Mouse (Mus musculus) forebrain, embryonic 13.5 days (tissue): Measurements from ENCODE around the gene Scamp1. TPM values are rescaled to one million over a fixed set of nuclear protein-coding genes. Genes with fewer than 3 reads are reported as not detected.

Experiments used
- ATAC-seq: fragments of 200-750 bp; cut with Nextera tagmentation; 2 replicates; pipeline ENCODE4 v1.8.0; 2017
- H3K27ac ChIP-seq: fragments of 300-500 bp; sonication (generic); 2 replicates; pipeline ENCODE4 v1.5.1; 2015; ENCODE audit warnings: inconsistent platforms, mild to moderate bottlenecking, moderate library complexity
- H3K27me3 ChIP-seq: fragments of 300-500 bp; sonication (generic); 2 replicates; pipeline ENCODE4 v1.6.1; 2015; ENCODE audit warnings: mild to moderate bottlenecking, inconsistent platforms
- H3K36me3 ChIP-seq: fragments of 300-500 bp; sonication (generic); 2 replicates; pipeline ENCODE4 v1.6.1; 2015; ENCODE audit warnings: mild to moderate bottlenecking, inconsistent platforms; ENCODE audit not compliant: poor library complexity, severe bottlenecking
- H3K4me1 ChIP-seq: fragments of 300-500 bp; sonication (generic); 2 replicates; pipeline ENCODE4 v1.6.1; 2015; ENCODE audit warnings: inconsistent platforms
- H3K4me2 ChIP-seq: fragments of 300-500 bp; sonication (generic); 2 replicates; pipeline ENCODE4 v1.6.1; 2015; ENCODE audit warnings: inconsistent platforms, mild to moderate bottlenecking, moderate library complexity
- H3K4me3 ChIP-seq: fragments of 300-500 bp; sonication (generic); 2 replicates; pipeline ENCODE4 v1.5.1; 2015; ENCODE audit warnings: mild to moderate bottlenecking, inconsistent platforms
- H3K9ac ChIP-seq: fragments of 300-500 bp; sonication (generic); 2 replicates; pipeline ENCODE4 v1.6.1; 2015; ENCODE audit warnings: mild to moderate bottlenecking, inconsistent platforms
- H3K9me3 ChIP-seq: fragments of 300-500 bp; sonication (generic); replicated peaks from 2 replicates; pipeline ENCODE4 v1.6.1; 2016; ENCODE audit warnings: inconsistent platforms
- WGBS: fragments of 180-500 bp; shearing (Covaris S2); methylation state at CpG from one replicate; pipeline ENCODE4 v1.1.7; 2015; 5-methylcytosine and 5-hydroxymethylcytosine counted together
- polyA plus RNA-seq: library from polyadenylated mRNA; unstranded; fragments of >200 nt; fragmentation: Nextera tagmentation; extraction: Ambion mirVana; gene quantifications from 2 replicates; pipeline ENCODE4 v1.2.1, GENCODE M21; 2015

The Scamp1 gene
- polyA plus RNA-seq, 1 experiment from 2014 or later, result 65.2 TPM

GRCm38 (mm10) chr13:94306277-94306967 lies 20.8 kb upstream of the Scamp1 start:
- no peaks in the 10 kb centered on the region; the same call in 1 of the 2 replicates for H3K27me3 ChIP-seq
- no peaks in the 10 kb centered on the region for H3K36me3 ChIP-seq
- peak overlapping the region; percentile 10; the same call in 1 of the 2 replicates for H3K4me3 ChIP-seq
- ATAC-seq, result peak; percentile 94
- peaks cover 12% of the 10 kb centered on the region for H3K4me1 ChIP-seq
- no peaks in the 10 kb centered on the region for H3K9me3 ChIP-seq
- H3K27ac ChIP-seq, result peak overlapping the region; percentile 72
- 0 out of 2 replicates have a peak overlapping the region, but pooled peaks have one; percentile 37 for H3K9ac ChIP-seq
- H3K4me2 ChIP-seq, result peak overlapping the region; percentile 50
- 36% methylated on average over 18 of the region's 18 CpGs for WGBS

- Histone ChIP-seq H3K4me1 (no peaks in the 10 kb centered on the region), H3K36me3 (no peaks in the 10 kb centered on the region), H3K4me3 (no peak overlapping the region), H3K9me3 (no peaks in the 10 kb centered on the region), H3K4me2 (no peak overlapping the region), H3K27ac (no peak overlapping the region), H3K27me3 (no peaks in the 10 kb centered on the region; the same call in 1 of the 2 replicates), H3K9ac (no peak overlapping the region)
- ATAC-seq, result no peak
- 46% methylated on average over 7 of the region's 7 CpGs for WGBS
These were observed 15.4 kb upstream of the Scamp1 start for GRCm38 (mm10) chr13:94300946-94301538.

GRCm38 (mm10) chr13:94300232-94300631 lies 14.6 kb upstream of the Scamp1 start:
- Histone ChIP-seq H3K27ac (no peak overlapping the region), H3K27me3 (no peaks in the 10 kb centered on the region; the same call in 1 of the 2 replicates), H3K9ac (no peak overlapping the region), H3K4me2 (no peak overlapping the region), H3K36me3 (no peaks in the 10 kb centered on the region), H3K9me3 (no peaks in the 10 kb centered on the region), H3K4me3 (no peak overlapping the region), H3K4me1 (no peaks in the 10 kb centered on the region)
- ATAC-seq, result no peak
- WGBS, result 92% methylated on average over 4 of the region's 4 CpGs

GRCm38 (mm10) chr13:94298401-94298800 lies 12.7 kb upstream of the Scamp1 start:
- ATAC-seq, result no peak
- H3K4me2 ChIP-seq, result no peak overlapping the region
- H3K9me3 ChIP-seq, result no peaks in the 10 kb centered on the region
- H3K27me3 ChIP-seq, result no peaks in the 10 kb centered on the region; the same call in 1 of the 2 replicates
- no peaks in the 10 kb centered on the region for H3K4me1 ChIP-seq
- no peaks in the 10 kb centered on the region for H3K36me3 ChIP-seq
- WGBS, result 88% methylated on average over 4 of the region's 4 CpGs
- H3K9ac ChIP-seq, result no peak overlapping the region
- H3K4me3 ChIP-seq, result no peak overlapping the region
- no peak overlapping the region for H3K27ac ChIP-seq

- Histone ChIP-seq H3K36me3 (no peaks in the 10 kb centered on the region), H3K27me3 (no peaks in the 10 kb centered on the region), H3K27ac (no peak overlapping the region), H3K4me3 (no peak overlapping the region), H3K4me1 (no peaks in the 10 kb centered on the region), H3K9ac (no peak overlapping the region), H3K9me3 (no peaks in the 10 kb centered on the region), H3K4me2 (no peak overlapping the region)
- ATAC-seq, result no peak
- 87% methylated on average over 11 of the region's 11 CpGs for WGBS
These were observed 10.7 kb upstream of the Scamp1 start for GRCm38 (mm10) chr13:94296371-94296770.

- H3K9ac ChIP-seq, result no peak overlapping the region
- H3K27ac ChIP-seq, result no peak overlapping the region
- H3K9me3 ChIP-seq, result no peaks in the 10 kb centered on the region
- H3K4me3 ChIP-seq, result no peak overlapping the region
- H3K4me1 ChIP-seq, result no peaks in the 10 kb centered on the region
- H3K27me3 ChIP-seq, result no peaks in the 10 kb centered on the region
- ATAC-seq, result no peak
- 84% methylated on average over 8 of the region's 8 CpGs for WGBS
- H3K4me2 ChIP-seq, result no peak overlapping the region
- no peaks in the 10 kb centered on the region for H3K36me3 ChIP-seq
These were observed 10.3 kb upstream of the Scamp1 start for GRCm38 (mm10) chr13:94295922-94296321.

- H3K4me1 ChIP-seq, result no peaks in the 10 kb centered on the region
- WGBS, result 61% methylated on average over 3 of the region's 3 CpGs
- H3K4me3 ChIP-seq, result no peak overlapping the region
- no peak for ATAC-seq
- H3K9ac ChIP-seq, result no peak overlapping the region
- no peaks in the 10 kb centered on the region for H3K36me3 ChIP-seq
- no peak overlapping the region for H3K27ac ChIP-seq
- H3K27me3 ChIP-seq, result no peaks in the 10 kb centered on the region
- no peak overlapping the region for H3K4me2 ChIP-seq
- no peaks in the 10 kb centered on the region for H3K9me3 ChIP-seq
These were observed 9.2 kb upstream of the Scamp1 start for GRCm38 (mm10) chr13:94294886-94295285.

GRCm38 (mm10) chr13:94293911-94294310 lies 8.3 kb upstream of the Scamp1 start:
- Histone ChIP-seq H3K4me2 (no peak overlapping the region), H3K4me3 (no peak overlapping the region), H3K27ac (no peak overlapping the region), H3K4me1 (no peaks in the 10 kb centered on the region), H3K9ac (no peak overlapping the region), H3K9me3 (no peaks in the 10 kb centered on the region), H3K27me3 (no peaks in the 10 kb centered on the region), H3K36me3 (no peaks in the 10 kb centered on the region)
- WGBS, result 75% methylated on average over 10 of the region's 10 CpGs
- no peak for ATAC-seq

GRCm38 (mm10) chr13:94286195-94286594 lies 538 bp upstream of the Scamp1 start:
- peaks cover 9% of the 10 kb centered on the region for H3K4me1 ChIP-seq
- H3K27ac ChIP-seq, result no peak overlapping the region
- no peaks in the 10 kb centered on the region for H3K9me3 ChIP-seq
- 38% methylated on average over 5 of the region's 5 CpGs for WGBS
- no peaks in the 10 kb centered on the region for H3K36me3 ChIP-seq
- H3K9ac ChIP-seq, result no peak overlapping the region
- H3K4me2 ChIP-seq, result peak overlapping the region; percentile 83
- peak overlapping the region; percentile 93; the same call in 1 of the 2 replicates for H3K4me3 ChIP-seq
- no peak for ATAC-seq
- H3K27me3 ChIP-seq, result no peaks in the 10 kb centered on the region

GRCm38 (mm10) chr13:94284543-94285269 lies 951 bp downstream of the Scamp1 start:
- Histone ChIP-seq H3K9ac (peak overlapping the region; percentile 90), H3K27ac (peak overlapping the region; percentile 82), H3K27me3 (no peaks in the 10 kb centered on the region), H3K9me3 (no peaks in the 10 kb centered on the region), H3K4me3 (peak overlapping the region; percentile 93), H3K4me2 (peak overlapping the region; percentile 83), H3K36me3 (no peaks in the 10 kb centered on the region), H3K4me1 (peaks cover 9% of the 10 kb centered on the region)
- WGBS, result under 1% methylated on average over 65 of the region's 65 CpGs
- no peak for ATAC-seq

GRCm38 (mm10) chr13:94279420-94279819 lies 6.2 kb downstream of the Scamp1 start:
- H3K4me1 ChIP-seq, result peaks cover 8% of the 10 kb centered on the region
- no peak overlapping the region for H3K4me2 ChIP-seq
- no peak for ATAC-seq
- no peak overlapping the region for H3K4me3 ChIP-seq
- no peaks in the 10 kb centered on the region for H3K9me3 ChIP-seq
- no peaks in the 10 kb centered on the region for H3K36me3 ChIP-seq
- no peaks in the 10 kb centered on the region for H3K27me3 ChIP-seq
- 71% methylated on average over 5 of the region's 5 CpGs for WGBS
- H3K27ac ChIP-seq, result no peak overlapping the region
- H3K9ac ChIP-seq, result no peak overlapping the region

- H3K27me3 ChIP-seq, result no peaks in the 10 kb centered on the region
- 87% methylated on average over 6 of the region's 6 CpGs for WGBS
- no peak overlapping the region for H3K4me2 ChIP-seq
- no peak overlapping the region for H3K4me3 ChIP-seq
- no peaks in the 10 kb centered on the region for H3K36me3 ChIP-seq
- ATAC-seq, result peak; percentile 10; the same call in 1 of the 2 replicates
- H3K4me1 ChIP-seq, result peaks cover 8% of the 10 kb centered on the region; the same call in 1 of the 2 replicates
- H3K9me3 ChIP-seq, result no peaks in the 10 kb centered on the region
- no peak overlapping the region for H3K9ac ChIP-seq
- no peak overlapping the region for H3K27ac ChIP-seq
These were observed 14.4 kb downstream of the Scamp1 start for GRCm38 (mm10) chr13:94271284-94271683.
